Mouse (Mus musculus) common myeloid progenitor, adult 5-6 weeks (primary cell): ENCODE measurements around the gene Faah. TPM values are rescaled to one million over a fixed set of nuclear protein-coding genes. Genes with fewer than 3 reads are reported as not detected.

ENCODE experiments used
- ATAC-seq: replicated peaks from 2 replicates; pipeline ENCODE4 v1.8.0; 2016; ENCODE audit warnings: low read depth, mild to moderate bottlenecking, moderate TSS enrichment, inconsistent platforms; ENCODE audit not compliant: poor library complexity, severe bottlenecking
- total RNA-seq: library from RNA; stranded (forward); fragments of 200-1000, 187-1606 nt; gene quantifications from 2 replicates; pipeline ENCODE4 v1.2.3, GENCODE M21; 2017

Faah gene
- total RNA-seq, 1 experiment from 2014 or later = 3.4 TPM

GRCm38 (mm10) chr4:116010186-116010585 is 7.5 kb downstream of the Faah start:
- no peak for ATAC-seq

- ATAC-seq = peak; percentile 76
Measured at GRCm38 (mm10) chr4:116001206-116001605, 16.5 kb downstream of the Faah start.

GRCm38 (mm10) chr4:116000671-116001070 is 17.1 kb downstream of the Faah start:
- ATAC-seq = no peak

GRCm38 (mm10) chr4:115996729-115997128 is 21.0 kb downstream of the Faah start:
- no peak for ATAC-seq

GRCm38 (mm10) chr4:115995376-115995730 is 22.4 kb downstream of the Faah start:
- no peak for ATAC-seq

GRCm38 (mm10) chr4:115994662-115995375 is 22.9 kb downstream of the Faah start:
- no peak for ATAC-seq

- no peak for ATAC-seq
Measured at GRCm38 (mm10) chr4:115989382-115989781, 28.3 kb downstream of the Faah start.

- no peak for ATAC-seq
Measured at GRCm38 (mm10) chr4:115987858-115988530, 29.7 kb downstream of the Faah start.

- no peak for ATAC-seq
Measured at GRCm38 (mm10) chr4:115987436-115987835, 30.3 kb downstream of the Faah start.

GRCm38 (mm10) chr4:115984967-115985366 is 32.8 kb downstream of the Faah start:
- ATAC-seq = peak; percentile 41

GRCm38 (mm10) chr4:115984111-115984510 is 33.6 kb downstream of the Faah start:
- peak; percentile 73 for ATAC-seq

GRCm38 (mm10) chr4:115980676-115981075 is 37.0 kb downstream of the Faah start:
- peak; percentile 87 for ATAC-seq

GRCm38 (mm10) chr4:115979437-115979836 is 38.3 kb downstream of the Faah start:
- ATAC-seq = no peak

- ATAC-seq = no peak
Measured at GRCm38 (mm10) chr4:115978911-115979310, 38.8 kb downstream of the Faah start.

GRCm38 (mm10) chr4:115972543-115972942 is 45.2 kb downstream of the Faah start:
- no peak for ATAC-seq

GRCm38 (mm10) chr4:115964446-115964845 is 53.3 kb downstream of the Faah start:
- no peak for ATAC-seq

- ATAC-seq = no peak
Measured at GRCm38 (mm10) chr4:115963751-115964150, 54.0 kb downstream of the Faah start.

- ATAC-seq = peak; percentile 67
Measured at GRCm38 (mm10) chr4:115962671-115963412, 54.9 kb downstream of the Faah start.

- no peak for ATAC-seq
Measured at GRCm38 (mm10) chr4:115961991-115962390, 55.7 kb downstream of the Faah start.

- ATAC-seq = no peak
Measured at GRCm38 (mm10) chr4:115959546-115959945, 58.2 kb downstream of the Faah start.

- no peak for ATAC-seq
Measured at GRCm38 (mm10) chr4:115955494-115955775, 62.3 kb downstream of the Faah start.
